Mouse (Mus musculus): ENCODE results near the gene Pgam2. TPM values are rescaled to one million over a fixed set of nuclear protein-coding genes. Genes with fewer than 3 reads are reported as not detected.

Gene Pgam2
- 100 to 1,000 TPM; 793 to 969 TPM for total RNA-seq (2021)

GRCm38 (mm10) chr11:5803551-5803981 is at the start of gene Pgam2:
Gene Pgam2 (minus strand): TSS chr11:5803733.
- DNase-seq: peak; percentile 44 to 54
- intact Hi-C loops (cut with DNase I): no loop called here

- DNase-seq: no peak
- intact Hi-C loops (cut with DNase I): no loop called here
Observed at GRCm38 (mm10) chr11:5852314-5852713, 48.8 kb upstream of the Pgam2 start.

- no peak for DNase-seq
- intact Hi-C loops (cut with DNase I): no loop called here
Observed at GRCm38 (mm10) chr11:5851021-5851736, 47.6 kb upstream of the Pgam2 start.

GRCm38 (mm10) chr11:5850452-5850851 is 46.9 kb upstream of the Pgam2 start:
- intact Hi-C loops (cut with DNase I): no loop called here
- no peak for DNase-seq

GRCm38 (mm10) chr11:5849316-5849715 is 45.8 kb upstream of the Pgam2 start:
- DNase-seq: no peak
- intact Hi-C loops (cut with DNase I): no loop called here

- DNase-seq: peak; percentile 37 to 44
- intact Hi-C loops (cut with DNase I): no loop called here
Observed at GRCm38 (mm10) chr11:5848741-5849140, 45.2 kb upstream of the Pgam2 start.

- peak; percentile 53 to 57 for DNase-seq
- intact Hi-C loops (cut with DNase I): no loop called here
Observed at GRCm38 (mm10) chr11:5846639-5847345, 43.3 kb upstream of the Pgam2 start.

- intact Hi-C loops (cut with DNase I): no loop called here
- no peak for DNase-seq
Observed at GRCm38 (mm10) chr11:5843131-5843530, 39.6 kb upstream of the Pgam2 start.

GRCm38 (mm10) chr11:5841751-5842150 is 38.2 kb upstream of the Pgam2 start:
- intact Hi-C loops (cut with DNase I): no loop called here

GRCm38 (mm10) chr11:5840346-5840745 is 36.8 kb upstream of the Pgam2 start:
- intact Hi-C loops (cut with DNase I): no loop called here
- no peak for DNase-seq

More at GRCm38 (mm10) chr11:5841751-5842150, 38.2 kb upstream of the Pgam2 start:
- no peak for DNase-seq

- intact Hi-C loops (cut with DNase I): loop anchor here (2.0 to 5.0 kb wide), 3 partner anchors 39 to 50 kb away; partner anchors contain the start of gene Dbnl
- peak; percentile 89 to 92 for DNase-seq
Observed at GRCm38 (mm10) chr11:5837251-5838246, 34.0 kb upstream of the Pgam2 start, which contains the start of gene Polm. Gene Polm (minus strand): TSS chr11:5838016.

- intact Hi-C loops (cut with DNase I): loop anchor here (2.0 to 5.0 kb wide), 2 partner anchors 41 to 49 kb away; partner anchors contain the start of gene Dbnl
- DNase-seq: no peak
Observed at GRCm38 (mm10) chr11:5836126-5836525, 32.6 kb upstream of the Pgam2 start.

GRCm38 (mm10) chr11:5835057-5835456 is 31.5 kb upstream of the Pgam2 start:
- intact Hi-C loops (cut with DNase I): loop anchor here (5.0 kb wide), 1 partner anchor 48 kb away; the partner anchor contains the start of gene Dbnl
- DNase-seq: no peak

- DNase-seq: no peak
- intact Hi-C loops (cut with DNase I): no loop called here
Observed at GRCm38 (mm10) chr11:5834506-5834905, 31.0 kb upstream of the Pgam2 start.

GRCm38 (mm10) chr11:5829327-5829726 is 25.8 kb upstream of the Pgam2 start:
- intact Hi-C loops (cut with DNase I): no loop called here
- no peak for DNase-seq

- intact Hi-C loops (cut with DNase I): no loop called here
- DNase-seq: no peak
Observed at GRCm38 (mm10) chr11:5828509-5829191, 25.1 kb upstream of the Pgam2 start.

GRCm38 (mm10) chr11:5827931-5828330 is 24.4 kb upstream of the Pgam2 start:
- DNase-seq: no peak
- intact Hi-C loops (cut with DNase I): no loop called here

GRCm38 (mm10) chr11:5825432-5825831 is 21.9 kb upstream of the Pgam2 start:
- no peak for DNase-seq
- intact Hi-C loops (cut with DNase I): no loop called here

- intact Hi-C loops (cut with DNase I): no loop called here
- DNase-seq: no peak
Observed at GRCm38 (mm10) chr11:5819223-5819622, 15.7 kb upstream of the Pgam2 start.

GRCm38 (mm10) chr11:5813381-5813780 is 9.8 kb upstream of the Pgam2 start:
- no peak for DNase-seq
- intact Hi-C loops (cut with DNase I): no loop called here

Measured in heart, postnatal 36 days (tissue).